Mouse (Mus musculus): ENCODE data around the gene Kcng1.

The Kcng1 gene

GRCm38 (mm10) chr2:168248167-168248855 is 33.2 kb downstream of the Kcng1 start:
- Histone ChIP-seq H3K27me3 (ENCODE audit: control insufficient read depth, insufficient read depth, low read length, poor library complexity, severe bottlenecking) (no peaks in the 10 kb centered on the region), H3K36me3 (ENCODE audit: control insufficient read depth, insufficient read depth, low read length, poor library complexity, severe bottlenecking) (no peaks in the 10 kb centered on the region)
- DNase-seq (ENCODE audit: low read depth, low spot score) = no peak

GRCm38 (mm10) chr2:168245571-168245970 is 36.0 kb downstream of the Kcng1 start:
- Histone ChIP-seq H3K36me3 (ENCODE audit: control insufficient read depth, insufficient read depth, low read length, poor library complexity, severe bottlenecking) (no peaks in the 10 kb centered on the region), H3K27me3 (ENCODE audit: control insufficient read depth, insufficient read depth, low read length, poor library complexity, severe bottlenecking) (no peaks in the 10 kb centered on the region; the same call in none of the 2 replicates)
- DNase-seq (ENCODE audit: low read depth, low spot score) = no peak

GRCm38 (mm10) chr2:168243278-168243677 is 38.3 kb downstream of the Kcng1 start:
- no peak for DNase-seq (ENCODE audit: low read depth, low spot score)
- Histone ChIP-seq H3K36me3 (ENCODE audit: control insufficient read depth, insufficient read depth, low read length, poor library complexity, severe bottlenecking) (no peaks in the 10 kb centered on the region), H3K27me3 (ENCODE audit: control insufficient read depth, insufficient read depth, low read length, poor library complexity, severe bottlenecking) (no peaks in the 10 kb centered on the region; the same call in none of the 2 replicates)

- no peaks in the 10 kb centered on the region for H3K36me3 ChIP-seq (ENCODE audit: control insufficient read depth, insufficient read depth, low read length, poor library complexity, severe bottlenecking)
- no peaks in the 10 kb centered on the region; the same call in none of the 2 replicates for H3K27me3 ChIP-seq (ENCODE audit: control insufficient read depth, insufficient read depth, low read length, poor library complexity, severe bottlenecking)
- no peak for DNase-seq (ENCODE audit: low read depth, low spot score)
Measured at GRCm38 (mm10) chr2:168242841-168243240, 38.7 kb downstream of the Kcng1 start.

- no peak for DNase-seq (ENCODE audit: low read depth, low spot score)
- H3K36me3 ChIP-seq (ENCODE audit: control insufficient read depth, insufficient read depth, low read length, poor library complexity, severe bottlenecking) = no peaks in the 10 kb centered on the region
- no peaks in the 10 kb centered on the region; the same call in none of the 2 replicates for H3K27me3 ChIP-seq (ENCODE audit: control insufficient read depth, insufficient read depth, low read length, poor library complexity, severe bottlenecking)
Measured at GRCm38 (mm10) chr2:168238335-168238734, 43.2 kb downstream of the Kcng1 start.

- peaks cover 4% of the 10 kb centered on the region for H3K36me3 ChIP-seq (ENCODE audit: control insufficient read depth, insufficient read depth, low read length, poor library complexity, severe bottlenecking)
- H3K27me3 ChIP-seq (ENCODE audit: control insufficient read depth, insufficient read depth, low read length, poor library complexity, severe bottlenecking) = no peaks in the 10 kb centered on the region
- DNase-seq (ENCODE audit: low read depth, low spot score) = no peak
Measured at GRCm38 (mm10) chr2:168233286-168233685, 48.2 kb downstream of the Kcng1 start.

- H3K27me3 ChIP-seq (ENCODE audit: control insufficient read depth, insufficient read depth, low read length, poor library complexity, severe bottlenecking) = no peaks in the 10 kb centered on the region
- peaks cover 4% of the 10 kb centered on the region for H3K36me3 ChIP-seq (ENCODE audit: control insufficient read depth, insufficient read depth, low read length, poor library complexity, severe bottlenecking)
- no peak for DNase-seq (ENCODE audit: low read depth, low spot score)
Measured at GRCm38 (mm10) chr2:168231471-168231829, 50.1 kb downstream of the Kcng1 start.

- Histone ChIP-seq H3K27me3 (ENCODE audit: control insufficient read depth, insufficient read depth, low read length, poor library complexity, severe bottlenecking) (no peaks in the 10 kb centered on the region), H3K36me3 (ENCODE audit: control insufficient read depth, insufficient read depth, low read length, poor library complexity, severe bottlenecking) (peaks cover 4% of the 10 kb centered on the region)
- DNase-seq (ENCODE audit: low read depth, low spot score) = peak; percentile 26
Measured at GRCm38 (mm10) chr2:168230773-168231470, 50.6 kb downstream of the Kcng1 start.

GRCm38 (mm10) chr2:168230026-168230728 is 51.4 kb downstream of the Kcng1 start, which contains the start of the genes Gm20716, Dpm1 and Mocs3:
Gene Gm20716 (minus strand): TSS chr2:168230364.
Gene Dpm1 (minus strand): TSS chr2:168230591.
Gene Mocs3 (plus strand): TSS chr2:168230622.
- DNase-seq (ENCODE audit: low read depth, low spot score) = peak; percentile 88
- H3K27me3 ChIP-seq (ENCODE audit: control insufficient read depth, insufficient read depth, low read length, poor library complexity, severe bottlenecking) = no peaks in the 10 kb centered on the region

GRCm38 (mm10) chr2:168229116-168230025 is 52.2 kb downstream of the Kcng1 start:
- Histone ChIP-seq H3K36me3 (ENCODE audit: control insufficient read depth, insufficient read depth, low read length, poor library complexity, severe bottlenecking) (peaks cover 4% of the 10 kb centered on the region), H3K27me3 (ENCODE audit: control insufficient read depth, insufficient read depth, low read length, poor library complexity, severe bottlenecking) (no peaks in the 10 kb centered on the region)
- DNase-seq (ENCODE audit: low read depth, low spot score) = peak; percentile 41

More at GRCm38 (mm10) chr2:168230026-168230728, 51.4 kb downstream of the Kcng1 start, which contains the start of the genes Gm20716, Dpm1 and Mocs3:
- H3K36me3 ChIP-seq (ENCODE audit: control insufficient read depth, insufficient read depth, low read length, poor library complexity, severe bottlenecking) = peaks cover 4% of the 10 kb centered on the region

- H3K36me3 ChIP-seq (ENCODE audit: control insufficient read depth, insufficient read depth, low read length, poor library complexity, severe bottlenecking) = peaks cover 9% of the 10 kb centered on the region
- no peak for DNase-seq (ENCODE audit: low read depth, low spot score)
Measured at GRCm38 (mm10) chr2:168223326-168223725, 58.2 kb downstream of the Kcng1 start.

GRCm38 (mm10) chr2:168213788-168214397 is 67.6 kb downstream of the Kcng1 start:
- H3K36me3 ChIP-seq (ENCODE audit: control insufficient read depth, insufficient read depth, low read length, poor library complexity, severe bottlenecking) = peaks cover 12% of the 10 kb centered on the region
- no peak for DNase-seq (ENCODE audit: low read depth, low spot score)

More at GRCm38 (mm10) chr2:168223326-168223725, 58.2 kb downstream of the Kcng1 start:
- H3K27me3 ChIP-seq (ENCODE audit: control insufficient read depth, insufficient read depth, low read length, poor library complexity, severe bottlenecking) = no peaks in the 10 kb centered on the region

More at GRCm38 (mm10) chr2:168213788-168214397, 67.6 kb downstream of the Kcng1 start:
- H3K27me3 ChIP-seq (ENCODE audit: control insufficient read depth, insufficient read depth, low read length, poor library complexity, severe bottlenecking) = no peaks in the 10 kb centered on the region
